Mouse (Mus musculus) heart, embryonic 13.5 days (tissue): ENCODE measurements around the gene Vac14. TPM values are rescaled to one million over a fixed set of nuclear protein-coding genes. Genes with fewer than 3 reads are reported as not detected.

Experiments used
- ATAC-seq: fragments of 200-750 bp; cut with Nextera tagmentation; 2 replicates; pipeline ENCODE4 v1.8.0; 2017; ENCODE audit warnings: moderate TSS enrichment; ENCODE audit not compliant: insufficient number of reproducible peaks, low FRiP score, low TSS enrichment; ENCODE audit errors: extremely low read depth
- H3K27ac ChIP-seq: fragments of 300-500 bp; sonication (generic); replicated peaks from 2 replicates; pipeline ENCODE4 v1.5.1; 2015; ENCODE audit warnings: moderate library complexity, mild to moderate bottlenecking, inconsistent platforms
- H3K27me3 ChIP-seq: fragments of 300-500 bp; sonication (generic); replicated peaks from 2 replicates; pipeline ENCODE4 v1.6.1; 2015; ENCODE audit warnings: mild to moderate bottlenecking, inconsistent platforms
- H3K36me3 ChIP-seq: fragments of 300-500 bp; sonication (generic); 2 replicates; pipeline ENCODE4 v1.6.1; 2015; ENCODE audit warnings: mild to moderate bottlenecking, inconsistent platforms
- H3K4me1 ChIP-seq: fragments of 300-500 bp; sonication (generic); 2 replicates; pipeline ENCODE4 v1.6.1; 2015; ENCODE audit warnings: inconsistent platforms
- H3K4me2 ChIP-seq: fragments of 300-500 bp; sonication (generic); 2 replicates; pipeline ENCODE4 v1.6.1; 2015; ENCODE audit warnings: inconsistent platforms, mild to moderate bottlenecking, moderate library complexity
- H3K4me3 ChIP-seq: fragments of 300-500 bp; sonication (generic); 2 replicates; pipeline ENCODE4 v1.5.1; 2015; ENCODE audit warnings: moderate library complexity, mild to moderate bottlenecking, inconsistent platforms
- H3K9ac ChIP-seq: fragments of 300-500 bp; sonication (generic); 2 replicates; pipeline ENCODE4 v1.6.1; 2015; ENCODE audit warnings: inconsistent platforms, mild to moderate bottlenecking, moderate library complexity
- H3K9me3 ChIP-seq: fragments of 300-500 bp; sonication (generic); 2 replicates; pipeline ENCODE4 v1.6.1; 2016; ENCODE audit warnings: inconsistent platforms
- WGBS: fragments of 180-500 bp; shearing (Covaris S2); methylation state at CpG from one replicate; pipeline ENCODE4 v1.1.7; 2015; ENCODE audit warnings: mixed read lengths; 5-methylcytosine and 5-hydroxymethylcytosine counted together
- polyA plus RNA-seq: library from polyadenylated mRNA; unstranded; fragments of >200 nt; fragmentation: Nextera tagmentation; extraction: Ambion mirVana; gene quantifications from 2 replicates; pipeline ENCODE4 v1.2.1, GENCODE M21; 2015

The Vac14 gene
- polyA plus RNA-seq, 1 experiment from 2014 or later: 17.3 TPM

- ATAC-seq: no peak
- peak overlapping the region; percentile 44 for H3K9ac ChIP-seq
- peaks cover 72% of the 10 kb centered on the region for H3K4me1 ChIP-seq
- H3K9me3 ChIP-seq: no peaks in the 10 kb centered on the region
- H3K36me3 ChIP-seq: peaks cover 9% of the 10 kb centered on the region
- no peak overlapping the region for H3K4me3 ChIP-seq
- no peak overlapping the region for H3K4me2 ChIP-seq
- no peaks in the 10 kb centered on the region for H3K27me3 ChIP-seq
- 37% methylated on average over 14 of the region's 14 CpGs for WGBS
- H3K27ac ChIP-seq: peak overlapping the region; percentile 63
Observed at GRCm38 (mm10) chr8:110705391-110706287, 87.3 kb downstream of the Vac14 start.

GRCm38 (mm10) chr8:110706288-110706870 lies 88.0 kb downstream of the Vac14 start:
- WGBS: 83% methylated on average over 3 of the region's 3 CpGs
- Histone ChIP-seq H3K9ac (no peak overlapping the region; the same call in 1 of the 2 replicates), H3K27ac (peak overlapping the region; percentile 63), H3K4me2 (no peak overlapping the region), H3K27me3 (no peaks in the 10 kb centered on the region), H3K9me3 (no peaks in the 10 kb centered on the region), H3K4me3 (no peak overlapping the region), H3K36me3 (peaks cover 9% of the 10 kb centered on the region), H3K4me1 (peaks cover 73% of the 10 kb centered on the region)
- no peak for ATAC-seq

- H3K36me3 ChIP-seq: peaks cover 12% of the 10 kb centered on the region
- no peak overlapping the region for H3K9ac ChIP-seq
- no peak overlapping the region for H3K4me3 ChIP-seq
- H3K27me3 ChIP-seq: no peaks in the 10 kb centered on the region
- H3K27ac ChIP-seq: no peak overlapping the region
- no peak overlapping the region for H3K4me2 ChIP-seq
- H3K9me3 ChIP-seq: no peaks in the 10 kb centered on the region
- peaks cover 73% of the 10 kb centered on the region for H3K4me1 ChIP-seq
- 86% methylated on average over 11 of the region's 11 CpGs for WGBS
- ATAC-seq: no peak
Observed at GRCm38 (mm10) chr8:110708429-110708828, 90.0 kb downstream of the Vac14 start.

GRCm38 (mm10) chr8:110710593-110710992 lies 92.2 kb downstream of the Vac14 start:
- H3K4me1 ChIP-seq: peaks cover 73% of the 10 kb centered on the region
- H3K4me3 ChIP-seq: no peak overlapping the region
- H3K9me3 ChIP-seq: no peaks in the 10 kb centered on the region
- H3K36me3 ChIP-seq: peaks cover 12% of the 10 kb centered on the region
- H3K27ac ChIP-seq: peak overlapping the region; percentile 92
- H3K27me3 ChIP-seq: no peaks in the 10 kb centered on the region
- 49% methylated on average over 3 of the region's 3 CpGs for WGBS
- no peak overlapping the region for H3K4me2 ChIP-seq
- peak overlapping the region; percentile 26 for H3K9ac ChIP-seq
- no peak for ATAC-seq

- WGBS: 35% methylated on average over 13 of the region's 13 CpGs
- peak; percentile 45; the same call in 1 of the 2 replicates for ATAC-seq
- Histone ChIP-seq H3K4me2 (peak overlapping the region; percentile 10; the same call in 1 of the 2 replicates), H3K4me1 (peaks cover 73% of the 10 kb centered on the region), H3K36me3 (peaks cover 12% of the 10 kb centered on the region), H3K9ac (peak overlapping the region; percentile 26), H3K27me3 (no peaks in the 10 kb centered on the region), H3K27ac (peak overlapping the region; percentile 92), H3K9me3 (no peaks in the 10 kb centered on the region), H3K4me3 (no peak overlapping the region)
Observed at GRCm38 (mm10) chr8:110711271-110711934, 93.0 kb downstream of the Vac14 start.

GRCm38 (mm10) chr8:110713073-110713472 lies 94.7 kb downstream of the Vac14 start:
- Histone ChIP-seq H3K9ac (0 out of 2 replicates have a peak overlapping the region, but pooled peaks have one; percentile 15), H3K27ac (peak overlapping the region; percentile 48), H3K4me2 (no peak overlapping the region), H3K4me3 (no peak overlapping the region), H3K36me3 (peaks cover 7% of the 10 kb centered on the region; the same call in 1 of the 2 replicates), H3K9me3 (no peaks in the 10 kb centered on the region), H3K4me1 (peaks cover 88% of the 10 kb centered on the region), H3K27me3 (no peaks in the 10 kb centered on the region)
- no peak for ATAC-seq
- WGBS: 46% methylated on average over 7 of the region's 7 CpGs

GRCm38 (mm10) chr8:110714827-110715519 lies 96.6 kb downstream of the Vac14 start:
- Histone ChIP-seq H3K9ac (peak overlapping the region; percentile 58), H3K27ac (peak overlapping the region; percentile 93), H3K36me3 (peaks cover 4% of the 10 kb centered on the region; the same call in 1 of the 2 replicates), H3K4me3 (no peak overlapping the region), H3K9me3 (no peaks in the 10 kb centered on the region), H3K4me2 (peak overlapping the region; percentile 3), H3K4me1 (peaks cover 98% of the 10 kb centered on the region), H3K27me3 (no peaks in the 10 kb centered on the region)
- WGBS: 53% methylated on average over 15 of the region's 15 CpGs
- ATAC-seq: no peak

GRCm38 (mm10) chr8:110716075-110716474 lies 97.7 kb downstream of the Vac14 start:
- Histone ChIP-seq H3K4me1 (peaks cover 96% of the 10 kb centered on the region), H3K9me3 (no peaks in the 10 kb centered on the region), H3K27ac (peak overlapping the region; percentile 93), H3K4me3 (no peak overlapping the region), H3K4me2 (peak overlapping the region; percentile 3; the same call in 1 of the 2 replicates), H3K27me3 (no peaks in the 10 kb centered on the region), H3K36me3 (0 out of 2 replicates have a peak, but pooled peaks cover 4% of the 10 kb centered on the region), H3K9ac (peak overlapping the region; percentile 70)
- 48% methylated on average over 4 of the region's 4 CpGs for WGBS
- ATAC-seq: peak; percentile 35; the same call in 1 of the 2 replicates

- Histone ChIP-seq H3K9ac (peak overlapping the region; percentile 70), H3K9me3 (no peaks in the 10 kb centered on the region), H3K27me3 (no peaks in the 10 kb centered on the region), H3K4me3 (no peak overlapping the region), H3K36me3 (0 out of 2 replicates have a peak, but pooled peaks cover 4% of the 10 kb centered on the region), H3K4me1 (peaks cover 86% of the 10 kb centered on the region), H3K4me2 (no peak overlapping the region), H3K27ac (peak overlapping the region; percentile 93)
- no peak for ATAC-seq
- whole genome bisulfite sequencing: 65% methylated on average over 7 of the region's 7 CpGs
Observed at GRCm38 (mm10) chr8:110717131-110717530, 98.7 kb downstream of the Vac14 start.

GRCm38 (mm10) chr8:110718209-110718968 lies 100.0 kb downstream of the Vac14 start:
- Histone ChIP-seq H3K27ac (peak overlapping the region; percentile 64), H3K4me3 (no peak overlapping the region), H3K4me2 (no peak overlapping the region), H3K9me3 (no peaks in the 10 kb centered on the region), H3K36me3 (no peaks in the 10 kb centered on the region), H3K4me1 (peaks cover 86% of the 10 kb centered on the region), H3K27me3 (no peaks in the 10 kb centered on the region), H3K9ac (peak overlapping the region; percentile 42; the same call in 1 of the 2 replicates)
- 87% methylated on average over 8 of the region's 8 CpGs for WGBS
- ATAC-seq: no peak
